Mouse (Mus musculus): Measurements from ENCODE around the gene Glrp1. TPM values are rescaled to one million over a fixed set of nuclear protein-coding genes. Genes with fewer than 3 reads are reported as not detected.

Gene Glrp1
- not detected for polyA plus RNA-seq (2017; shearing (Covaris generic))

GRCm38 (mm10) chr1:88509789-88510188 lies at the start of gene Glrp1:
TSS of gene Glrp1 (minus strand) at chr1:88510066.

Other genes with a start within 250 kb of the Glrp1 start
- 90.0 TPM for gene Hjurp, start 232.4 kb downstream of the Glrp1 start, polyA plus RNA-seq (2017; shearing (Covaris generic))
- not detected for gene Trpm8, start 232.4 kb downstream of the Glrp1 start, polyA plus RNA-seq (2017; shearing (Covaris generic))
- gene Spp2, start 103.1 kb downstream of the Glrp1 start, polyA plus RNA-seq (2017; shearing (Covaris generic)), result not detected
- gene Arl4c, start 192.2 kb upstream of the Glrp1 start, polyA plus RNA-seq (2017; shearing (Covaris generic)), result 11.9 TPM

Data from effector memory CD4-positive, alpha-beta T cell, adult 7 months (primary cell).